Mouse (Mus musculus) embryonic facial prominence, embryonic 13.5 days (tissue): ENCODE results near the gene Eif3m. TPM values are rescaled to one million over a fixed set of nuclear protein-coding genes. Genes with fewer than 3 reads are reported as not detected.
"Not testable (repeated sequence)": the region's sequence is repeated elsewhere in the genome, so short reads cannot be mapped to it uniquely, and the experiment has no call there.

ENCODE experiments used
- ATAC-seq: fragments of 200-750 bp; cut with Nextera tagmentation; 2 replicates; pipeline ENCODE4 v1.8.0; 2017; ENCODE audit warnings: low read depth; ENCODE audit not compliant: insufficient number of reproducible peaks, insufficient read depth, low FRiP score, low TSS enrichment
- H3K27ac ChIP-seq: fragments of 300-500 bp; sonication (generic); 2 replicates; pipeline ENCODE4 v1.5.1; 2015; ENCODE audit warnings: moderate library complexity, mild to moderate bottlenecking, inconsistent platforms
- H3K27me3 ChIP-seq: fragments of 300-500 bp; sonication (generic); 2 replicates; pipeline ENCODE4 v1.6.1; 2015; ENCODE audit warnings: mild to moderate bottlenecking, inconsistent platforms
- H3K36me3 ChIP-seq: fragments of 300-500 bp; sonication (generic); 2 replicates; pipeline ENCODE4 v1.6.1; 2015; ENCODE audit warnings: mild to moderate bottlenecking, inconsistent platforms
- H3K4me1 ChIP-seq: fragments of 300-500 bp; sonication (generic); 2 replicates; pipeline ENCODE4 v1.6.1; 2015; ENCODE audit warnings: inconsistent platforms
- H3K4me2 ChIP-seq: fragments of 300-500 bp; sonication (generic); 2 replicates; pipeline ENCODE4 v1.6.1; 2015; ENCODE audit warnings: moderate library complexity, mild to moderate bottlenecking, inconsistent platforms
- H3K4me3 ChIP-seq: fragments of 300-500 bp; sonication (generic); 2 replicates; pipeline ENCODE4 v1.5.1; 2015; ENCODE audit warnings: mild to moderate bottlenecking, inconsistent platforms
- H3K9ac ChIP-seq: fragments of 300-500 bp; sonication (generic); 2 replicates; pipeline ENCODE4 v1.6.1; 2015; ENCODE audit warnings: mild to moderate bottlenecking, inconsistent platforms
- H3K9me3 ChIP-seq: fragments of 300-500 bp; sonication (generic); 2 replicates; pipeline ENCODE4 v1.6.1; 2016; ENCODE audit warnings: inconsistent platforms
- WGBS: fragments of 180-500 bp; shearing (Covaris S2); methylation state at CpG from one replicate; pipeline ENCODE4 v1.1.7; 2015; ENCODE audit warnings: mixed read lengths; 5-methylcytosine and 5-hydroxymethylcytosine counted together
- polyA plus RNA-seq: library from polyadenylated mRNA; unstranded; fragments of >200 nt; fragmentation: Nextera tagmentation; extraction: Ambion mirVana; gene quantifications from 2 replicates; pipeline ENCODE4 v1.2.1, GENCODE M21; 2015

The Eif3m gene
- polyA plus RNA-seq, 1 experiment from 2014 or later, result 270 TPM

- Histone ChIP-seq H3K27me3 (no peaks in the 10 kb centered on the region), H3K27ac (no peak overlapping the region), H3K4me2 (no peak overlapping the region), H3K9me3 (no peaks in the 10 kb centered on the region), H3K36me3 (no peaks in the 10 kb centered on the region), H3K4me3 (no peak overlapping the region), H3K4me1 (no peaks in the 10 kb centered on the region), H3K9ac (no peak overlapping the region)
- 90% methylated on average over 5 of the region's 5 CpGs for WGBS
- no peak for ATAC-seq
These were observed 13.6 kb upstream of the Eif3m start for GRCm38 (mm10) chr2:105030505-105030904.

- no peak overlapping the region for H3K27ac ChIP-seq
- WGBS, result 72% methylated on average over 5 of the region's 5 CpGs
- no peak overlapping the region for H3K9ac ChIP-seq
- no peak overlapping the region for H3K4me2 ChIP-seq
- H3K4me3 ChIP-seq, result no peak overlapping the region
- ATAC-seq, result no peak
- no peaks in the 10 kb centered on the region for H3K27me3 ChIP-seq
- no peaks in the 10 kb centered on the region for H3K9me3 ChIP-seq
- no peaks in the 10 kb centered on the region for H3K36me3 ChIP-seq
- H3K4me1 ChIP-seq, result no peaks in the 10 kb centered on the region
These were observed 11.9 kb upstream of the Eif3m start for GRCm38 (mm10) chr2:105028806-105029205.

GRCm38 (mm10) chr2:105026950-105027695 lies 10.2 kb upstream of the Eif3m start:
- H3K9ac ChIP-seq, result no peak overlapping the region

GRCm38 (mm10) chr2:105025610-105026009 lies 8.7 kb upstream of the Eif3m start:
- not testable (repeated sequence) for H3K27ac ChIP-seq, H3K36me3 ChIP-seq, H3K4me1 ChIP-seq, H3K9me3 ChIP-seq, ATAC-seq, H3K4me2 ChIP-seq, H3K27me3 ChIP-seq, H3K9ac ChIP-seq, H3K4me3 ChIP-seq
- 73% methylated on average over 12 of the region's 12 CpGs for WGBS

More at GRCm38 (mm10) chr2:105026950-105027695, 10.2 kb upstream of the Eif3m start:
- Histone ChIP-seq H3K4me3 (no peak overlapping the region), H3K27ac (no peak overlapping the region), H3K4me1 (no peaks in the 10 kb centered on the region), H3K4me2 (no peak overlapping the region), H3K27me3 (no peaks in the 10 kb centered on the region), H3K36me3 (no peaks in the 10 kb centered on the region), H3K9me3 (no peaks in the 10 kb centered on the region)
- 85% methylated on average over 22 of the region's 22 CpGs for WGBS
- ATAC-seq, result no peak

- H3K36me3 ChIP-seq, result no peaks in the 10 kb centered on the region
- no peak overlapping the region for H3K27ac ChIP-seq
- H3K4me1 ChIP-seq, result no peaks in the 10 kb centered on the region
- WGBS, result 82% methylated on average over 4 of the region's 4 CpGs
- H3K9me3 ChIP-seq, result no peaks in the 10 kb centered on the region
- H3K9ac ChIP-seq, result no peak overlapping the region
- H3K27me3 ChIP-seq, result no peaks in the 10 kb centered on the region
- no peak for ATAC-seq
- no peak overlapping the region for H3K4me3 ChIP-seq
- no peak overlapping the region for H3K4me2 ChIP-seq
These were observed 6.9 kb upstream of the Eif3m start for GRCm38 (mm10) chr2:105023815-105024214.

- 74% methylated on average over 6 of the region's 6 CpGs for WGBS
- Histone ChIP-seq H3K36me3 (no peaks in the 10 kb centered on the region), H3K4me2 (no peak overlapping the region), H3K4me3 (no peak overlapping the region), H3K27me3 (no peaks in the 10 kb centered on the region), H3K27ac (no peak overlapping the region), H3K9ac (no peak overlapping the region), H3K9me3 (no peaks in the 10 kb centered on the region), H3K4me1 (no peaks in the 10 kb centered on the region)
- no peak for ATAC-seq
These were observed 6.2 kb upstream of the Eif3m start for GRCm38 (mm10) chr2:105023031-105023615.

- H3K4me2 ChIP-seq, result no peak overlapping the region
- WGBS, result 92% methylated on average over 2 of the region's 2 CpGs
- ATAC-seq, result no peak
These were observed 5.0 kb upstream of the Eif3m start for GRCm38 (mm10) chr2:105021836-105022235.

GRCm38 (mm10) chr2:105021256-105021655 lies 4.4 kb upstream of the Eif3m start:
- Histone ChIP-seq H3K4me3 (no peak overlapping the region), H3K9me3 (no peaks in the 10 kb centered on the region), H3K36me3 (no peaks in the 10 kb centered on the region), H3K4me1 (peaks cover 6% of the 10 kb centered on the region; the same call in 1 of the 2 replicates), H3K27ac (no peak overlapping the region), H3K9ac (no peak overlapping the region), H3K4me2 (no peak overlapping the region), H3K27me3 (no peaks in the 10 kb centered on the region)
- 82% methylated on average over 12 of the region's 12 CpGs for WGBS
- ATAC-seq, result no peak

More at GRCm38 (mm10) chr2:105021836-105022235, 5.0 kb upstream of the Eif3m start:
- H3K4me1 ChIP-seq, result peaks cover 6% of the 10 kb centered on the region; the same call in 1 of the 2 replicates
- H3K9me3 ChIP-seq, result no peaks in the 10 kb centered on the region
- no peak overlapping the region for H3K27ac ChIP-seq
- no peaks in the 10 kb centered on the region for H3K36me3 ChIP-seq
- H3K27me3 ChIP-seq, result no peaks in the 10 kb centered on the region
- no peak overlapping the region for H3K9ac ChIP-seq
- H3K4me3 ChIP-seq, result no peak overlapping the region

- H3K4me2 ChIP-seq, result no peak overlapping the region
- 78% methylated on average over 1 of the region's 1 CpGs for WGBS
- peaks cover 10% of the 10 kb centered on the region for H3K4me1 ChIP-seq
- H3K27me3 ChIP-seq, result no peaks in the 10 kb centered on the region
- H3K9ac ChIP-seq, result no peak overlapping the region
- no peaks in the 10 kb centered on the region for H3K36me3 ChIP-seq
- no peak overlapping the region for H3K27ac ChIP-seq
- no peak overlapping the region for H3K4me3 ChIP-seq
- no peaks in the 10 kb centered on the region for H3K9me3 ChIP-seq
- ATAC-seq, result no peak
These were observed 2.6 kb upstream of the Eif3m start for GRCm38 (mm10) chr2:105019457-105019856.

- peak overlapping the region; percentile 95; the same call in 1 of the 2 replicates for H3K4me3 ChIP-seq
- ATAC-seq, result no peak
These were observed 922 bp upstream of the Eif3m start for GRCm38 (mm10) chr2:105017802-105018201.

GRCm38 (mm10) chr2:105016192-105016966 lies 501 bp downstream of the Eif3m start:
- Histone ChIP-seq H3K4me2 (peak overlapping the region; percentile 82), H3K4me1 (peaks cover 10% of the 10 kb centered on the region), H3K4me3 (peak overlapping the region; percentile 95), H3K27ac (peak overlapping the region; percentile 63), H3K9ac (peak overlapping the region; percentile 96), H3K36me3 (peaks cover 22% of the 10 kb centered on the region), H3K27me3 (no peaks in the 10 kb centered on the region), H3K9me3 (no peaks in the 10 kb centered on the region)
- WGBS, result 1% methylated on average over 42 of the region's 43 CpGs
- ATAC-seq, result peak; percentile 73

More at GRCm38 (mm10) chr2:105017802-105018201, 922 bp upstream of the Eif3m start:
- 84% methylated on average over 3 of the region's 3 CpGs for WGBS
- Histone ChIP-seq H3K9ac (no peak overlapping the region), H3K4me1 (peaks cover 10% of the 10 kb centered on the region), H3K9me3 (no peaks in the 10 kb centered on the region), H3K36me3 (peaks cover 9% of the 10 kb centered on the region), H3K27me3 (no peaks in the 10 kb centered on the region), H3K27ac (no peak overlapping the region), H3K4me2 (peak overlapping the region; percentile 82)
